Mouse (Mus musculus) hindbrain, embryonic 12.5 days (tissue): ENCODE data around the gene Tdgf1. TPM values are rescaled to one million over a fixed set of nuclear protein-coding genes. Genes with fewer than 3 reads are reported as not detected.

Experiments used
- ATAC-seq: fragments of 200-750 bp; cut with Nextera tagmentation; 2 replicates; pipeline ENCODE4 v1.8.0; 2017; ENCODE audit warnings: moderate TSS enrichment; ENCODE audit not compliant: low FRiP score
- H3K27ac ChIP-seq: fragments of 300-500 bp; sonication (generic); 2 replicates; pipeline ENCODE4 v1.5.1; 2016; ENCODE audit warnings: mild to moderate bottlenecking
- H3K27me3 ChIP-seq: fragments of 300-500 bp; sonication (generic); 2 replicates; pipeline ENCODE4 v1.6.1; 2016; ENCODE audit warnings: mild to moderate bottlenecking
- H3K36me3 ChIP-seq: fragments of 300-500 bp; sonication (generic); 2 replicates; pipeline ENCODE4 v1.6.1; 2016; ENCODE audit warnings: mild to moderate bottlenecking
- H3K4me1 ChIP-seq: fragments of 300-500 bp; sonication (generic); 2 replicates; pipeline ENCODE4 v1.6.1; 2016
- H3K4me2 ChIP-seq: fragments of 300-500 bp; sonication (generic); replicated peaks from 2 replicates; pipeline ENCODE4 v1.6.1; 2016; ENCODE audit warnings: mild to moderate bottlenecking
- H3K4me3 ChIP-seq: fragments of 300-500 bp; sonication (generic); 2 replicates; pipeline ENCODE4 v1.5.1; 2016; ENCODE audit warnings: mild to moderate bottlenecking
- H3K9ac ChIP-seq: fragments of 300-500 bp; sonication (generic); 2 replicates; pipeline ENCODE4 v1.6.1; 2016; ENCODE audit warnings: mild to moderate bottlenecking, moderate library complexity
- H3K9me3 ChIP-seq: fragments of 300-500 bp; sonication (generic); replicated peaks from 2 replicates; pipeline ENCODE4 v1.6.1; 2016; ENCODE audit warnings: mild to moderate bottlenecking
- WGBS: fragments of 180-500 bp; shearing (Covaris S2); methylation state at CpG from one replicate; pipeline ENCODE4 v1.1.7; 2016; 5-methylcytosine and 5-hydroxymethylcytosine counted together
- polyA plus RNA-seq: library from polyadenylated mRNA; unstranded; fragments of >200 nt; fragmentation: Nextera tagmentation; extraction: Ambion mirVana; gene quantifications from 2 replicates; pipeline ENCODE4 v1.2.1, GENCODE M21; 2016

Tdgf1 gene
- not detected in 2 replicates for polyA plus RNA-seq

GRCm38 (mm10) chr9:110945926-110946325, at the start of gene Tdgf1:
Tdgf1 (minus strand) TSS chr9:110946158.
- Histone ChIP-seq H3K4me1 (peaks cover 12% of the 10 kb centered on the region; the same call in 1 of the 2 replicates), H3K27me3 (peaks cover 49% of the 10 kb centered on the region), H3K4me3 (no peak within 1 kb of the TSS), H3K9me3 (no peaks in the 10 kb centered on the region; the same call in 1 of the 2 replicates), H3K27ac (no peak within 1 kb of the TSS), H3K36me3 (no peaks in the 10 kb centered on the region), H3K9ac (no peak within 1 kb of the TSS), H3K4me2 (peak within 1 kb of the TSS; percentile 3; the same call in 1 of the 2 replicates)
- WGBS, result 9% methylated on average over 11 of the region's 11 CpGs
- no peak for ATAC-seq

DNA sequence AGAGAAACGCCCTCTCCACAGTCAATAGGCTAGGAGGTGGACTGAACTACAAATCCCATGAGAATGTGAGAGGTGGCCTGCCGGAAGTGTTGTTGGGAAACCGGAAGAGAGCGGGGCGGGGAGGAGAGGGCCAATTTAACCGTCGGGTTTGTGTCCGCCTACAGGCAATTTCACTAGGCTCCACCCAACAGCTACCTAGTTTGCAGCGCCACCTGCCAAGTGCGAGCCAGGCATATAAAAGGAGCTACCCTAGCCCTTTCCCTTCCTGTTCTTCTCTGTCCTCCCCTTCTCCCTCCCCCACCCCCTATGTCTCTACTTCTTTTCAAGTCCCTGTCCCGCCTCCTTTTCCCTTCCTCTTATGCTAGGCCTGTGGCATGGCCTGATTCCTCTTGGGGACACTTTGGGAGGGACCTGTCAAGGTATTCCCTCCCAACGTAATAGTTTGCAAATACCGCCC, 48.8 kb upstream of the Tdgf1 start:
- Histone ChIP-seq H3K9me3 (no peaks in the 10 kb centered on the region), H3K36me3 (no peaks in the 10 kb centered on the region), H3K4me3 (peak overlapping the region; percentile 41), H3K27me3 (no peaks in the 10 kb centered on the region; the same call in 1 of the 2 replicates), H3K27ac (peak overlapping the region; percentile 62; the same call in 1 of the 2 replicates), H3K4me1 (no peaks in the 10 kb centered on the region), H3K9ac (no peak overlapping the region), H3K4me2 (peak overlapping the region; percentile 54)
- peak; percentile 92 for ATAC-seq
- WGBS, result 10% methylated on average over 13 of the region's 13 CpGs

DNA sequence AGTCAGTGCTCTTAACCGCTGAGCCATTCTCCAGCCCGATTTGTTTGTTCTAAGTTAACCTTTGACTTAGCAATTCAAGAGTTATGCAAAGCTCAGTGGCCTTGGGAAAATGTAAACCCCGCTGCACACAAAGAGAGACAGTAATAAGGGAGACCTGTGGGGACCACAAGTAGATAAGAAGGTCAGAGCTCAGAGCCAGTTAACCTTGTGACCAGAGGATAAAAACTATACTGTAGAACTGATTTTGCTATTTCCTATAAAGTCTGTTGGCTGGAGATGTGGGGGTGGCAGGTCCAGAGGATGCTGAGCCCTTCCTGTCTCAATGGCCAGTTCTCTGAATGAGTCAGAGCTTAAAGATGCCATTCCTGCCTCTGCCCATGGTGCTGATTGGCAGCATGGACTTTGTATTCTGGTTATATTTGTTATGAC, 47.3 kb upstream of the Tdgf1 start:
- Histone ChIP-seq H3K27ac (no peak overlapping the region), H3K9ac (no peak overlapping the region), H3K36me3 (no peaks in the 10 kb centered on the region), H3K4me1 (no peaks in the 10 kb centered on the region), H3K4me3 (no peak overlapping the region), H3K27me3 (no peaks in the 10 kb centered on the region; the same call in 1 of the 2 replicates), H3K4me2 (no peak overlapping the region), H3K9me3 (no peaks in the 10 kb centered on the region)
- 47% methylated on average over 3 of the region's 3 CpGs for WGBS
- ATAC-seq, result no peak

DNA sequence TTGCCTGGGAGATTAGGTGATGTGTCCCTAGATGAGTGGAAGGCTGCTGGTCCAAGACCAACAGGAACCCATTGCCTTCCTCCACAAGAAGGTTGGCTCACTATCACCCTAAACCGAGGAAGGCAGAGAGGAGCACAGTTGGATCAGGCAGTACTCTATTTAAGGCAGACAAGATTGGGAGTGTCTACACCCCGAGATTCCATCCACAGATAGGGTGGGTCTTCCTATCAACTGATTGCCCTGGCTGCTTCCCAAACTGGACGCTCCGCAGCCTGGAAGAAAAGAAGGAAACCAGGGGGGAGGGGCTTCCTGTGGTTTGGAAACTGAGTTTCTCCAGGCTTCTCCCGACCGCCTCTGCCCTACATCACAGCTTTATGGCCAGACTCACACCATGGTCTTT, 44.2 kb upstream of the Tdgf1 start, which contains the start of gene Rtp3:
Rtp3 (minus strand) TSS at position 380 of the 400 bp plus-strand sequence.
- no peak within 1 kb of the TSS for H3K27ac ChIP-seq

DNA sequence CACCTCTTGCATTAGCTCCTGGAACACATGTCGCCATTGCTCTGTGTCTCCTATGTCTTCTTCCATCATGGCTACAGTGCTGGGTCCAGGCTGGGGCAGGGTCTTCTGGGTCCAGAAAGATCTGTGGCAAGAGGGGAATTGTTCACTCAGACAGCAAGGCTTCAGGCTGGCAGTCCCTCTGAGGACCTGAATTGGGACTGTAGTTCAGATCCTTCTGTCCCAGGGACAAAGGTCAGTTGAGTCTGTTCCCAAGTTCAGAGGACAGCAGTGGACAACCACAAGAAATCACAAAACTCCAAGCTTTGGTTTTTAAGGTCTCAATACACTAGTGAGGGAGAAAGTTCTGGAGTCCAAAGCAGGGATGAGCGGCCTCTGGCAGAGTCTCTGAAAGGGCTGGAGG, 43.6 kb upstream of the Tdgf1 start:
- no peaks in the 10 kb centered on the region for H3K36me3 ChIP-seq
- WGBS, result 93% methylated on average over 2 of the region's 2 CpGs
- H3K4me3 ChIP-seq, result no peak overlapping the region
- H3K27me3 ChIP-seq, result no peaks in the 10 kb centered on the region; the same call in 1 of the 2 replicates
- no peak overlapping the region for H3K9ac ChIP-seq
- ATAC-seq, result no peak
- H3K4me2 ChIP-seq, result no peak overlapping the region
- no peaks in the 10 kb centered on the region for H3K4me1 ChIP-seq
- H3K9me3 ChIP-seq, result no peaks in the 10 kb centered on the region
- H3K27ac ChIP-seq, result no peak overlapping the region

More for the DNA sequence above, 44.2 kb upstream of the Tdgf1 start, which contains the start of gene Rtp3:
- Histone ChIP-seq H3K27me3 (no peaks in the 10 kb centered on the region; the same call in 1 of the 2 replicates), H3K9me3 (no peaks in the 10 kb centered on the region), H3K4me2 (no peak within 1 kb of the TSS), H3K9ac (no peak within 1 kb of the TSS), H3K4me1 (no peaks in the 10 kb centered on the region), H3K36me3 (no peaks in the 10 kb centered on the region), H3K4me3 (no peak within 1 kb of the TSS)
- no peak for ATAC-seq
- WGBS, result 70% methylated on average over 6 of the region's 6 CpGs

GRCm38 (mm10) chr9:110989141-110989540, 43.2 kb upstream of the Tdgf1 start:
- Histone ChIP-seq H3K27ac (no peak overlapping the region), H3K36me3 (no peaks in the 10 kb centered on the region), H3K4me1 (no peaks in the 10 kb centered on the region), H3K4me2 (no peak overlapping the region), H3K9ac (no peak overlapping the region), H3K4me3 (no peak overlapping the region), H3K27me3 (no peaks in the 10 kb centered on the region; the same call in 1 of the 2 replicates), H3K9me3 (no peaks in the 10 kb centered on the region)
- 62% methylated on average over 4 of the region's 4 CpGs for WGBS
- ATAC-seq, result no peak

- Histone ChIP-seq H3K9me3 (no peaks in the 10 kb centered on the region), H3K27ac (no peak overlapping the region), H3K9ac (no peak overlapping the region), H3K4me1 (no peaks in the 10 kb centered on the region), H3K4me3 (no peak overlapping the region), H3K27me3 (no peaks in the 10 kb centered on the region; the same call in 1 of the 2 replicates), H3K36me3 (no peaks in the 10 kb centered on the region), H3K4me2 (no peak overlapping the region)
- WGBS, result 83% methylated on average over 3 of the region's 3 CpGs
- no peak for ATAC-seq
These were observed 42.1 kb upstream of the Tdgf1 start for GRCm38 (mm10) chr9:110988078-110988477.

DNA sequence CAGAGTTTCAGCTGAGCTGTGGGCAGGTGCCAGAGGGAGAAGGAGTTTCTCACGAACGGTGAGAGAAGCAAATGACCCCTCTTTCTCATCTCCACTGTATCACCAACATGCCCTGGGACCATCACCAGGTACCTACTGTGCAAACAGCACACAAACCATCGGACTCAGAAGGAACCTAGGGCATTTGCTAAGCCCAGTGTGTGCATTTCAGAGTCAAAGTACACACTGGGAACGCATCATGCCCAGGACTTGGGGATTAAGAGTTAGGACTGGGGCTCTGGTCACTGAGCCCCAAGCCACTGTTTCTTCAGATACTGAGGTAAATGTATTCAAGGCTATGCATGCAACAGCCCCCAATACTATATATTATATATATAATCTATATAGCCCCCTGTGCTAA, 41.4 kb upstream of the Tdgf1 start:
- Histone ChIP-seq H3K9ac (no peak overlapping the region), H3K4me2 (no peak overlapping the region), H3K36me3 (no peaks in the 10 kb centered on the region), H3K4me1 (no peaks in the 10 kb centered on the region), H3K4me3 (no peak overlapping the region), H3K27ac (no peak overlapping the region), H3K27me3 (no peaks in the 10 kb centered on the region; the same call in 1 of the 2 replicates), H3K9me3 (no peaks in the 10 kb centered on the region)
- ATAC-seq, result no peak
- WGBS, result 82% methylated on average over 4 of the region's 4 CpGs

GRCm38 (mm10) chr9:110985951-110986350, 40.0 kb upstream of the Tdgf1 start:
- no peaks in the 10 kb centered on the region for H3K4me1 ChIP-seq
- no peak overlapping the region for H3K9ac ChIP-seq
- no peaks in the 10 kb centered on the region for H3K9me3 ChIP-seq
- no peak for ATAC-seq
- no peak overlapping the region for H3K4me2 ChIP-seq
- H3K27ac ChIP-seq, result no peak overlapping the region
- H3K36me3 ChIP-seq, result no peaks in the 10 kb centered on the region
- H3K4me3 ChIP-seq, result no peak overlapping the region
- no peaks in the 10 kb centered on the region; the same call in 1 of the 2 replicates for H3K27me3 ChIP-seq
- whole genome bisulfite sequencing, result 87% methylated on average over 8 of the region's 8 CpGs

GRCm38 (mm10) chr9:110985541-110985940, 39.6 kb upstream of the Tdgf1 start:
- Histone ChIP-seq H3K9me3 (no peaks in the 10 kb centered on the region), H3K9ac (no peak overlapping the region), H3K36me3 (no peaks in the 10 kb centered on the region), H3K27ac (no peak overlapping the region), H3K27me3 (no peaks in the 10 kb centered on the region; the same call in 1 of the 2 replicates), H3K4me2 (no peak overlapping the region), H3K4me3 (no peak overlapping the region), H3K4me1 (no peaks in the 10 kb centered on the region)
- 95% methylated on average over 5 of the region's 5 CpGs for WGBS
- ATAC-seq, result no peak

DNA sequence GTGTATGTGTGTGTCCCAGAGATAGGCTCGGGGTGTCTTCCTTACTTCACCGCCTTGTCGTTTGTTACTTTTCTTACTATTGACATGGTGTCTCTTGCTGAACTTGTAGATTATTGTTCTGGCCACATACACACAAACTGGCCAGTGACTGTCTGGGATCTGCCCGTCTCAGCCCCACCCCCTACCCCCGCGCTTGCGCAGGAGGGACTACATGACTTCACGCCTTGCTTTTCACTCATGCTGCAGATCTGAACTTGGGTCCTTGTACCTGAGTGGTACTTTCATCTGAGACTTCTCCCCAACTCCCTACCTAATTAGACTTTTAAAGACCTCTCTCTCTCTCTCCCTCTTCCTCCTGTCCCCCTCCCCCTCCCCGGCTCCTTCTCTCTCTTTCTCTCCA, 38.1 kb upstream of the Tdgf1 start:
- H3K9ac ChIP-seq, result no peak overlapping the region
- no peaks in the 10 kb centered on the region for H3K4me1 ChIP-seq
- ATAC-seq, result no peak
- H3K27me3 ChIP-seq, result no peaks in the 10 kb centered on the region
- no peak overlapping the region for H3K4me2 ChIP-seq
- H3K9me3 ChIP-seq, result no peaks in the 10 kb centered on the region
- H3K36me3 ChIP-seq, result no peaks in the 10 kb centered on the region
- WGBS, result 86% methylated on average over 9 of the region's 9 CpGs
- H3K4me3 ChIP-seq, result no peak overlapping the region
- H3K27ac ChIP-seq, result no peak overlapping the region

GRCm38 (mm10) chr9:110982351-110982750, 36.4 kb upstream of the Tdgf1 start:
- Histone ChIP-seq H3K9ac (no peak overlapping the region), H3K36me3 (no peaks in the 10 kb centered on the region), H3K27ac (no peak overlapping the region), H3K4me1 (no peaks in the 10 kb centered on the region), H3K4me3 (no peak overlapping the region), H3K9me3 (no peaks in the 10 kb centered on the region), H3K4me2 (no peak overlapping the region), H3K27me3 (no peaks in the 10 kb centered on the region)
- 55% methylated on average over 4 of the region's 4 CpGs for WGBS
- ATAC-seq, result no peak

DNA sequence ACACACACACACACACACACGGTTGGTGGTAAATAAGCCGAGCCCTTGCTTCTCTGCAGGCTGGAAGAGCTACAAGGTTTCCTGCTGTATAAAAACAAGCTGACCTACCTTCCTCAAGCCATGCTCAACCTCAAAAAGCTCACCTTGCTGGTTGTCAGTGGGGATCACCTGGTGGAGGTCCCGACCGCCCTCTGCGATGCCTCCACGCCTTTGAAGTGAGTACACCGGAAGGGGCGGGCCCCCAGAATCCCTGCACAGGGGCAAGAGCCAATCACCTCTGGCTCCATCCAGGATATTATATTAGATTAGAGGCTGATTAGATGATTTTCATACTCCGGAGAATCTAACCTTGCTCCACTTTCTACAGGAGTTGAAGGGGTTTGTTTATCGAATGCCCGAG, 33.5 kb upstream of the Tdgf1 start:
- WGBS, result 93% methylated on average over 11 of the region's 11 CpGs
- Histone ChIP-seq H3K9me3 (no peaks in the 10 kb centered on the region), H3K36me3 (no peaks in the 10 kb centered on the region), H3K4me1 (no peaks in the 10 kb centered on the region), H3K4me2 (no peak overlapping the region), H3K9ac (no peak overlapping the region), H3K27me3 (no peaks in the 10 kb centered on the region), H3K27ac (no peak overlapping the region), H3K4me3 (no peak overlapping the region)
- no peak for ATAC-seq
